Mouse (Mus musculus): ENCODE measurements around the gene Mkrn2. TPM values are rescaled to one million over a fixed set of nuclear protein-coding genes. Genes with fewer than 3 reads are reported as not detected.
A peak's percentile ranks its signal among the peaks of the same experiment; 100 is the strongest.
"Not testable (repeated sequence)": the region's sequence is repeated elsewhere in the genome, so short reads cannot be mapped to it uniquely, and the experiment has no call there.

Mkrn2 gene
- polyA plus RNA-seq, 1 experiment from 2014 or later = 33.0 TPM

- peaks cover 100% of the 10 kb centered on the region for H3K36me3 ChIP-seq
- no peak for DNase-seq (ENCODE audit: low spot score)
- no peak overlapping the region for H3K27ac ChIP-seq
- no peaks in the 10 kb centered on the region for H3K9me3 ChIP-seq (replicated peaks)
- no peaks in the 10 kb centered on the region for H3K4me1 ChIP-seq
- H3K4me3 ChIP-seq = no peak overlapping the region
- no peaks in the 10 kb centered on the region for H3K27me3 ChIP-seq (ENCODE audit: low read depth, poor library complexity, severe bottlenecking)
- WGBS = 29% methylated on average over 1 of the region's 1 CpGs
Measured at GRCm38 (mm10) chr6:115620942-115621341, 19.2 kb downstream of the Mkrn2 start.

DNA sequence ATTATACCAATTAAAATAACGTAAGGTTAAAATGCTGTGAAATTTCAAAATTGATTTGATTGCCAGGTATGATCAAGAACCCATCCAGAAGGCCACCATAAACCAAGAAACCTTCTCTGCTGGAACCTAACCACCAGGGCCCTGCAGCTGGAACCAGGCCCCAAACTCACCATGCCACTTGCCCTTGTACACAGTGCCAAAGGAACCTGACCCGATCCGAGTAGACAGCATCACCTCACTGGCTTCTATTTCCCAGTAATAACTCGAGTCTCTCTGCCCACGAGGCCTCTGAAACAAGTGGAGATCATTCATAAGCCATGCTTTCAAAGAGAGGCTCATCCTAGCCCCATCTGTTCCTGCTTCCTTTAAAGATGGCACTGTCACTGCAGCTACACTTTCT, 24.4 kb downstream of the Mkrn2 start:
- 95% methylated on average over 5 of the region's 5 CpGs for WGBS
- no peaks in the 10 kb centered on the region for H3K27me3 ChIP-seq (ENCODE audit: low read depth, poor library complexity, severe bottlenecking)
- no peaks in the 10 kb centered on the region for H3K9me3 ChIP-seq (replicated peaks)
- no peak overlapping the region for H3K27ac ChIP-seq
- no peak for DNase-seq (ENCODE audit: low spot score)
- no peak overlapping the region for H3K4me3 ChIP-seq
- H3K4me1 ChIP-seq = no peaks in the 10 kb centered on the region
- H3K36me3 ChIP-seq = peaks cover 100% of the 10 kb centered on the region

DNA sequence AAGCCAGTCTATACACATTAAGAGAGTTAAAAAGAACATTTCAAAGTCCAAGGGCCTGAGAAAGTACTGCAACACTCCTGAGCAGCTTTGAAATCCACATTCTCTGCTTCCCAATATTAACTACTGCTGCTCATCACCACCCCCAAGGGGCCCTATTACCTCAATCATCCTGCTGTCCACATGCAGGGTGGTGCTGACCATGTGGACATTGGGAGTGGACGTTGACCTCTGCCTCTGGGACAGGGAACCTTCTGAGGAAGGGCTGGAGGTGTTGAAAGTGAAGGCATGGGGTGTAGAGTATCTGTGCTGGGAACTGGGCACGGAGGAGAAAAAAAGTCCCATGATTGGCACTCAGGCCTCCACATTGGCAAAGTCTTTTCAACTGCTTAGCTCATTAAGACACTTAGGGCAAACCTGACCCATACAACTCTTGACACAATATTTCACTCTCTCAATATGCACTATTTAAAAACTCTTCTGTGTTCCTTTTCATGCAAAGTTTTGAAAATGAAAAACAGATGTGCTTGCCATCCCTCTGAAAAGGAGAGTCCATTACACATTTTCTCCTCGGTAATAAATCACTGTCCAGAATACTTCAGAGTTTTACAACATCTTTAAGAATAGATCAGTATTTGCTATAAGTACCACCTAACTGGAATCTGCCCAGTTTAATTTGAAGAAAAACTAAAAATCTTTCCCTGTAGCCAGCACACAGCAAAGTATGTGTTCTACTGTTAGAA, 29.5 kb downstream of the Mkrn2 start:
- H3K4me1 ChIP-seq = peaks cover 5% of the 10 kb centered on the region
- no peaks in the 10 kb centered on the region for H3K9me3 ChIP-seq (replicated peaks)
- WGBS = 69% methylated on average over 3 of the region's 3 CpGs
- H3K27me3 ChIP-seq (ENCODE audit: low read depth, poor library complexity, severe bottlenecking) = no peaks in the 10 kb centered on the region
- no peak overlapping the region for H3K4me3 ChIP-seq
- H3K36me3 ChIP-seq = peaks cover 99% of the 10 kb centered on the region
- no peak overlapping the region for H3K27ac ChIP-seq
- no peak for DNase-seq (ENCODE audit: low spot score)

DNA sequence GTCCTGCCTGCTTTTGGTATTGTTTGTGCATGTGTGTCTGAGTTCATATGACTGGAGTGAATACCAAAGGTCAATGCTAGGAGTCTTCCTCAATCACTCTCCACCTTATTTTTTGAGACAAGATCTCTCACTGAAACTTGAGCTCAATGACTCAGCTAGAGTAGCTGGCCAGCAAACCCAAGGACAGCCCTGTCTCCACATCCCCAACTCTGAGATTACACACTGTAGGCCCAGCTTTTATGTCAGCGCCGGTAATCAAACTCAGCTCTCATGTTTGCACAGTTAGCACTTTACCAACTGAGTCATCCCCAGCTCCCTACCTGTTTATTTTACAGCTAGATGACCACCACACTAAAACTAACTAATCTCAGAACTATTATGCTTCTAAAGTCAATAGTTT, 32.3 kb downstream of the Mkrn2 start:
- Histone ChIP-seq H3K4me1 (peaks cover 5% of the 10 kb centered on the region), H3K27me3 (ENCODE audit: low read depth, poor library complexity, severe bottlenecking) (no peaks in the 10 kb centered on the region), H3K36me3 (peaks cover 99% of the 10 kb centered on the region), H3K9me3 (replicated peaks) (no peaks in the 10 kb centered on the region), H3K4me3 (no peak overlapping the region), H3K27ac (no peak overlapping the region)
- DNase-seq (ENCODE audit: low spot score) = no peak
- WGBS = 100% methylated on average over 2 of the region's 2 CpGs

- H3K27ac ChIP-seq; H3K4me1 ChIP-seq; H3K27me3 ChIP-seq (ENCODE audit: low read depth, poor library complexity, severe bottlenecking); H3K4me3 ChIP-seq; DNase-seq (ENCODE audit: low spot score); H3K9me3 ChIP-seq (replicated peaks): not testable (repeated sequence)
- H3K36me3 ChIP-seq = peaks cover 89% of the 10 kb centered on the region
- 95% methylated on average over 7 of the region's 7 CpGs for WGBS
Measured at GRCm38 (mm10) chr6:115638188-115638587, 36.5 kb downstream of the Mkrn2 start.

DNA sequence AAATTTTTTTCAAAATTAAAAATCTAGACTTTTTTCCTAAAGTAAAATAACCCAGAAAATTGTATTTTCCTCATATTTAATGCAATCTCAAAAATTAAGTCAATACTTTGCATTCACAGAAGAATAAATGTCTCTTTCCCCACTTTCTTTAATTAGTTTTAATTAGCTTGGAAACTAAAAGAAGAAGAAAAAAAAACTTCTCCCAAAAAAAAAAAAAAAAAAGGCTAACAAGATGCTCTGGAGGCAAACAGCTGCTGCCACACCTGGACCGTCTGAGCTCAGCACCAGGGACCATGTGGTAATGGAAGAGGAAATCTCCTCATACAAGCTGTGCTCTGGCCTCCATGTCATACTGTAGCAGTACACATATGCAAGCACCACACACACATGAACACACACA, 41.6 kb downstream of the Mkrn2 start:
- Histone ChIP-seq H3K27me3 (ENCODE audit: low read depth, poor library complexity, severe bottlenecking) (no peaks in the 10 kb centered on the region), H3K27ac (no peak overlapping the region), H3K36me3 (peaks cover 45% of the 10 kb centered on the region), H3K9me3 (replicated peaks) (no peaks in the 10 kb centered on the region), H3K4me3 (no peak overlapping the region), H3K4me1 (peaks cover 12% of the 10 kb centered on the region)
- no peak for DNase-seq (ENCODE audit: low spot score)
- WGBS = 66% methylated on average over 1 of the region's 1 CpGs

DNA sequence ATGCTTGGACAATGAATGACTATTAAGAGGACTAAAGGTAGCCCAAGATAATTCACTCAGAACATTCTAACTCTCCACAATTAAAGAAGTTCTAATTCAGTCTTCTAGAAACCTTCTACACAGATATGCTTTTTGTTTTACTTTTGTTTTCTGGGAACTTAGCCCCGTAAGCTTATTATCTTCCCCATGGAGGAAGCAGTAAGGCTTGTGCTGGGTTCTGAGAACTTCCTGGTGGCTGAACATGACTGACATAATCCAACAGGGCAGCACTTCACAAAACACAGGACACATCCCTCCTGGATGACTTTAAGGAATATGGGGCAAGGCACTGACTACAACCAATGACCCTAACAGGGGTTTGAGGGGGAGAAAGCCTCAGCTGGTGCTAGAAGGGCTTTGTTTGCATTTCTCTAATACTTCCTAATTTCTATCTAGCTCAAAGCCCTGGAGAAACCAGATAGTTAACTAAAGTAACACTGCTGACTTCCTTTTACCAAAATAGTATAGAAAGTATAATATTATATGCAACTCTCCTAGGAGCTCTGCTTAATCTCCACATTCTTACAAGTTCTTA, 48.2 kb downstream of the Mkrn2 start:
- no peaks in the 10 kb centered on the region for H3K36me3 ChIP-seq
- no peaks in the 10 kb centered on the region for H3K9me3 ChIP-seq (replicated peaks)
- no peak overlapping the region for H3K4me3 ChIP-seq
- WGBS = 90% methylated on average over 1 of the region's 1 CpGs
- no peaks in the 10 kb centered on the region for H3K27me3 ChIP-seq (ENCODE audit: low read depth, poor library complexity, severe bottlenecking)
- no peak for DNase-seq (ENCODE audit: low spot score)
- peaks cover 33% of the 10 kb centered on the region for H3K4me1 ChIP-seq
- H3K27ac ChIP-seq = no peak overlapping the region

DNA sequence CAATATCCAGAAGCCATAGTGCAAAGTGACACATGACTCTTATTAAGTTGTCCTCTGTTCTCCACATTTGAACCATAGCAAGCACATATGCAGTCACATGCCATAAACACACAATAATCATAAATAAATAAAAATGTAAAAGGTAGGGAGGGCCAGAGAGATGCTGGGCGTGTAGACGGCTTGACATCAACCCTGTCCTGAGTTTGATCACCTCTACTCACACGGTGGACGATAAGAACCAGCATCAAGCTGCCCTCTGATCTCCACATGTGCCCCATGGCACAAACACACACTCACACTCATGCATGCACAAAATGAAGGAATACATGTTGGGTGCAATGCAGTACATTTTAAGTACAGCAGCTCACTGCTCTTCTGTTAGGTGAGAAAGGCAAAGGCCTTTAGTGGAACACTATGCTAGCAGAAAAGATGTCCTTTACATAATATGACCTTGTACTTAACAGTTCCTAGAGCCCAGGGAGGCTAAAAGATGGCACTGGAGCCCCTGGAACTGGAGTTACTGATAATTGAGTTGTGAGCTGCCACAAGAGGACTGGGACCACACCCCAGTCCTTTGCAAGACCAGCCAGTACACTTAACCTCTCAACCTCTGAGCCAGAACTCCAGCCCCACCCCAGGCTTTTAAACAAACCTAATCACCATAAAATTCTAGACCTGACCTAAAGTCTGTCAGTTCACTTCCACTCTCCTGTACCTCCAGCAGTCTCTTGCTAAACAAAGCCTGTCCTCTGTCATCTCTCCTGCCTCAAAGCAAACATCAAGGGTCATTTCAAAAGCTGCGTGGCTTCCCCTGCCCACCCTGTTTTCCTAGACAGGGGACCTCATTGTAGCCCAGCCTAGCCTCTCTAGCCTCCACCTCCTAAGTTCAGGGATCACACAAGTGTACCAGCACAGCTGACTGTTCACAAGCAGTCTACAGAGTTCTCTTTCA, 49.0 kb downstream of the Mkrn2 start:
- Histone ChIP-seq H3K4me3 (no peak overlapping the region), H3K36me3 (no peaks in the 10 kb centered on the region), H3K27me3 (ENCODE audit: low read depth, poor library complexity, severe bottlenecking) (no peaks in the 10 kb centered on the region), H3K9me3 (replicated peaks) (no peaks in the 10 kb centered on the region), H3K4me1 (peaks cover 32% of the 10 kb centered on the region), H3K27ac (0 out of 2 replicates have a peak overlapping the region, but pooled peaks have one; percentile 56)
- 51% methylated on average over 5 of the region's 5 CpGs for WGBS
- DNase-seq (ENCODE audit: low spot score) = no peak

- peaks cover 6% of the 10 kb centered on the region; the same call in 1 of the 2 replicates for H3K36me3 ChIP-seq
- H3K27ac ChIP-seq = no peak overlapping the region
- H3K4me1 ChIP-seq = peaks cover 32% of the 10 kb centered on the region
- no peaks in the 10 kb centered on the region for H3K9me3 ChIP-seq (replicated peaks)
- H3K4me3 ChIP-seq = no peak overlapping the region
- no peaks in the 10 kb centered on the region for H3K27me3 ChIP-seq (ENCODE audit: low read depth, poor library complexity, severe bottlenecking)
- no peak for DNase-seq (ENCODE audit: low spot score)
Measured at GRCm38 (mm10) chr6:115651719-115652118, 50.0 kb downstream of the Mkrn2 start.

DNA sequence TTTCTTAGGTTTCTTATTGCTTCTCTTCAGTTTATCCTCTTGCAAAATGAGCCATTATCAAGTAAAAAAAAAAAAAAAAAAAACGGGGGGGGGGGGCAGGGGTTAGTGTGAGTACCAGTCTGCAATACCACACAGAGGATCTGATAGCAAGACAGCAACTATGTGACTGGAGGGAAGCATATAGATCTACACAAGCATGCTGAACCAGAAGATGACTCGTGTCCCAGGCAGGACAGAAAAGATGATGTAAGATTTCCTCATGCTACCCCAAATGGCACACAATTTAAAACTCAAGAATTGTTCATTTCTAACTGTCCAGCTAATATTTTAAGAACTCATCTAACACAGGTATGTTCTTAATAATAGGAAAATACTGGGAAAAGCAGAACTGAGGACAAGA, 52.2 kb downstream of the Mkrn2 start:
- no peaks in the 10 kb centered on the region for H3K9me3 ChIP-seq (replicated peaks)
- no peaks in the 10 kb centered on the region for H3K27me3 ChIP-seq (ENCODE audit: low read depth, poor library complexity, severe bottlenecking)
- no peak overlapping the region for H3K27ac ChIP-seq
- DNase-seq (ENCODE audit: low spot score) = no peak
- 55% methylated on average over 2 of the region's 2 CpGs for WGBS
- H3K36me3 ChIP-seq = peaks cover 6% of the 10 kb centered on the region; the same call in 1 of the 2 replicates
- peaks cover 32% of the 10 kb centered on the region for H3K4me1 ChIP-seq
- no peak overlapping the region for H3K4me3 ChIP-seq

DNA sequence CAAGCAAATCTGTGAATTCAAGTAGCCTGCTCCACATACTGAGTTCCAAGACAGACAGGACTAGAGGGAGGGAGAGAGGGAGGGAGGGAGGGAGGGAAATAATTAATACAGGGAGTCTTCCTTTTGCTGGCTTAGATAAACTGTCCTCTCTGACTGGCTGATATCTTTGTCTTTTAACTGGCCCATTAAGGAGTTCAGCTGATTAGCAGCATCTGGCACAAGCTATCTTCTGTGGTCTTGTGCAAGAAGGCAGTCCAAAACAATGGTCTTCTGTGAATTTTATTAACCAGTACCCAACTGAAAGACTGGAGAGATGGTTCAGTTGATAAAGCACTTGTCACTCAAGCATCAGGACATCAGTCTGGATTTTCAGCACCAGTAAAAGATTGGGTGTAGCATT, 57.1 kb downstream of the Mkrn2 start:
- Histone ChIP-seq H3K4me3 (no peak overlapping the region), H3K36me3 (peaks cover 30% of the 10 kb centered on the region), H3K9me3 (replicated peaks) (no peaks in the 10 kb centered on the region), H3K27me3 (ENCODE audit: low read depth, poor library complexity, severe bottlenecking) (no peaks in the 10 kb centered on the region), H3K4me1 (peaks cover 10% of the 10 kb centered on the region), H3K27ac (no peak overlapping the region)
- no peak for DNase-seq (ENCODE audit: low spot score)

- H3K27me3 ChIP-seq (ENCODE audit: low read depth, poor library complexity, severe bottlenecking) = no peaks in the 10 kb centered on the region
- WGBS = 90% methylated on average over 3 of the region's 3 CpGs
- no peaks in the 10 kb centered on the region for H3K9me3 ChIP-seq (replicated peaks)
- no peak for DNase-seq (ENCODE audit: low spot score)
- H3K27ac ChIP-seq = no peak overlapping the region
- peaks cover 32% of the 10 kb centered on the region for H3K36me3 ChIP-seq
- no peak overlapping the region for H3K4me3 ChIP-seq
- H3K4me1 ChIP-seq = peaks cover 12% of the 10 kb centered on the region
Measured at GRCm38 (mm10) chr6:115664268-115664667, 62.6 kb downstream of the Mkrn2 start.

- Histone ChIP-seq H3K9me3 (replicated peaks) (no peaks in the 10 kb centered on the region), H3K4me3 (no peak overlapping the region), H3K27me3 (ENCODE audit: low read depth, poor library complexity, severe bottlenecking) (no peaks in the 10 kb centered on the region), H3K36me3 (peaks cover 42% of the 10 kb centered on the region), H3K27ac (no peak overlapping the region), H3K4me1 (0 out of 2 replicates have a peak, but pooled peaks cover 2% of the 10 kb centered on the region)
- no peak for DNase-seq (ENCODE audit: low spot score)
- WGBS = 88% methylated on average over 4 of the region's 4 CpGs
Measured at GRCm38 (mm10) chr6:115666641-115667040, 64.9 kb downstream of the Mkrn2 start.
